Mouse (Mus musculus) liver, embryonic 11.5 days (tissue): ENCODE measurements around the gene Ddx19b. TPM values are rescaled to one million over a fixed set of nuclear protein-coding genes. Genes with fewer than 3 reads are reported as not detected.
"Not testable (repeated sequence)": the region's sequence is repeated elsewhere in the genome, so short reads cannot be mapped to it uniquely, and the experiment has no call there.

Experiments
- ATAC-seq: fragments of 200-750 bp; cut with Nextera tagmentation; replicated peaks from 2 replicates; pipeline ENCODE4 v1.8.0; 2017; ENCODE audit warnings: moderate number of reproducible peaks, mild to moderate bottlenecking, moderate TSS enrichment, moderate library complexity; ENCODE audit not compliant: low FRiP score
- DNase-seq: peaks from one replicate; pipeline ENCODE4 v3.0.0-alpha.2; 2017; ENCODE audit warnings: low spot score
- H3K27ac ChIP-seq: fragments of 300-500 bp; sonication (generic); 2 replicates; pipeline ENCODE4 v1.5.1; 2014; ENCODE audit warnings: mild to moderate bottlenecking, low read depth, low read length, control low read depth
- H3K27me3 ChIP-seq: fragments of 300-500 bp; sonication (generic); replicated peaks from 2 replicates; pipeline ENCODE4 v1.6.1; 2014; ENCODE audit warnings: low read length, mixed read lengths; ENCODE audit not compliant: control insufficient read depth, insufficient read depth
- H3K36me3 ChIP-seq: fragments of 300-500 bp; sonication (generic); 2 replicates; pipeline ENCODE4 v1.6.1; 2014; ENCODE audit warnings: mild to moderate bottlenecking, low read length, moderate library complexity, mixed read lengths; ENCODE audit not compliant: control insufficient read depth, insufficient read depth
- H3K4me1 ChIP-seq: fragments of 300-500 bp; sonication (generic); replicated peaks from 2 replicates; pipeline ENCODE4 v1.6.1; 2014; ENCODE audit warnings: low read length, mixed read lengths; ENCODE audit not compliant: control insufficient read depth, insufficient read depth
- H3K4me2 ChIP-seq: fragments of 300-500 bp; sonication (generic); 2 replicates; pipeline ENCODE4 v1.6.1; 2014; ENCODE audit warnings: mild to moderate bottlenecking, control low read depth, moderate library complexity
- H3K4me3 ChIP-seq: fragments of 300-500 bp; sonication (generic); 2 replicates; pipeline ENCODE4 v1.5.1; 2014; ENCODE audit warnings: low read depth, low read length, control low read depth
- H3K9ac ChIP-seq: fragments of 300-500 bp; sonication (generic); 2 replicates; pipeline ENCODE4 v1.6.1; 2014; ENCODE audit warnings: low read depth, low read length, control low read depth
- H3K9me3 ChIP-seq: fragments of 300-500 bp; sonication (generic); 2 replicates; pipeline ENCODE4 v1.6.1; 2016; ENCODE audit warnings: low read length, inconsistent platforms, mixed read lengths; ENCODE audit not compliant: control insufficient read depth
- WGBS: fragments of 180-500 bp; shearing (Covaris S2); extraction: QIAGEN DNeasy Blood & Tissue Kit; methylation state at CpG from one replicate; pipeline ENCODE4 v1.1.7; 2014; 5-methylcytosine and 5-hydroxymethylcytosine counted together
- polyA plus RNA-seq: library from polyadenylated mRNA; unstranded; fragments of >200 nt; fragmentation: Nextera tagmentation; extraction: Ambion mirVana; gene quantifications from 2 replicates; pipeline ENCODE4 v1.2.1, GENCODE M21; 2014

The Ddx19b gene
- 7.1 TPM in 2 replicates for polyA plus RNA-seq

- DNase-seq (no peak), ATAC-seq (no peak)
- Histone ChIP-seq H3K36me3 (no peaks in the 10 kb centered on the region), H3K27ac (no peak within 1 kb of the TSS), H3K27me3 (no peaks in the 10 kb centered on the region), H3K4me1 (peaks cover 10% of the 10 kb centered on the region), H3K9ac (no peak within 1 kb of the TSS), H3K4me2 (no peak within 1 kb of the TSS), H3K4me3 (no peak within 1 kb of the TSS), H3K9me3 (no peaks in the 10 kb centered on the region)
- WGBS, result 93% methylated on average over 19 of the region's 19 CpGs
Observed at GRCm38 (mm10) chr8:111031572-111031971, at the start of gene Ddx19b. Ddx19b (minus strand) TSS chr8:111031751.

GRCm38 (mm10) chr8:111079861-111080271, 48.3 kb upstream of the Ddx19b start:
- H3K36me3 ChIP-seq, result no peaks in the 10 kb centered on the region
- H3K4me2 ChIP-seq, result no peak overlapping the region
- no peak for ATAC-seq
- WGBS, result 42% methylated on average over 6 of the region's 6 CpGs
- H3K27me3 ChIP-seq, result 0 out of 2 replicates have a peak, but pooled peaks cover 2% of the 10 kb centered on the region
- H3K9ac ChIP-seq, result no peak overlapping the region
- H3K9me3 ChIP-seq, result no peaks in the 10 kb centered on the region
- 0 out of 2 replicates have a peak, but pooled peaks cover 4% of the 10 kb centered on the region for H3K4me1 ChIP-seq
- H3K27ac ChIP-seq, result no peak overlapping the region
- DNase-seq, result no peak
- no peak overlapping the region for H3K4me3 ChIP-seq

DNA sequence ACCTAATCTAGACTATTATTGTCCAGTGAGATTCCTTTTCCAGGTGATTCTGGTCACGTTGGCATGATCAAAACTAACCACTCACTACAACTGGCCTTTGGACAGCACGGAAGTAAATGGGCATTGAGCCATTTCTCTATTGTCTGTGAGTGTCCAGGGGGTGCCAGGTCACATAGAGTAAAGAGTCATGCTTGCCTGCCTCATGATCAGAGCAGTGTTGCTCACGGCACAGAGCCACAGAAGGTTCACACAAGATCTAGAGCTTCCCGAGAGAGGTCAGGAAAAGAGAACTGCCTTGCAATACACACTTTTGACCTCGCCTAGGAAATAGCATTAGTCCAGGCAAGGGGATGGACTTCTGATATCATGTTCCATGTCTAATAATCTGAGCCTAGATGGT, 47.9 kb upstream of the Ddx19b start:
- Histone ChIP-seq H3K27me3 (0 out of 2 replicates have a peak, but pooled peaks cover 2% of the 10 kb centered on the region), H3K4me3 (no peak overlapping the region), H3K9me3 (no peaks in the 10 kb centered on the region), H3K4me1 (0 out of 2 replicates have a peak, but pooled peaks cover 4% of the 10 kb centered on the region), H3K36me3 (no peaks in the 10 kb centered on the region), H3K27ac (no peak overlapping the region), H3K9ac (no peak overlapping the region), H3K4me2 (no peak overlapping the region)
- 64% methylated on average over 5 of the region's 5 CpGs for WGBS
- ATAC-seq, result no peak; the same call in 1 of the 2 replicates
- no peak for DNase-seq

GRCm38 (mm10) chr8:111075926-111076325, 44.4 kb upstream of the Ddx19b start:
- ATAC-seq (no peak), DNase-seq (no peak)
- Histone ChIP-seq H3K36me3 (no peaks in the 10 kb centered on the region), H3K4me1 (0 out of 2 replicates have a peak, but pooled peaks cover 4% of the 10 kb centered on the region), H3K27me3 (0 out of 2 replicates have a peak, but pooled peaks cover 5% of the 10 kb centered on the region), H3K4me2 (no peak overlapping the region), H3K27ac (no peak overlapping the region), H3K9ac (no peak overlapping the region), H3K9me3 (no peaks in the 10 kb centered on the region), H3K4me3 (no peak overlapping the region)
- WGBS, result 70% methylated on average over 3 of the region's 3 CpGs

DNA sequence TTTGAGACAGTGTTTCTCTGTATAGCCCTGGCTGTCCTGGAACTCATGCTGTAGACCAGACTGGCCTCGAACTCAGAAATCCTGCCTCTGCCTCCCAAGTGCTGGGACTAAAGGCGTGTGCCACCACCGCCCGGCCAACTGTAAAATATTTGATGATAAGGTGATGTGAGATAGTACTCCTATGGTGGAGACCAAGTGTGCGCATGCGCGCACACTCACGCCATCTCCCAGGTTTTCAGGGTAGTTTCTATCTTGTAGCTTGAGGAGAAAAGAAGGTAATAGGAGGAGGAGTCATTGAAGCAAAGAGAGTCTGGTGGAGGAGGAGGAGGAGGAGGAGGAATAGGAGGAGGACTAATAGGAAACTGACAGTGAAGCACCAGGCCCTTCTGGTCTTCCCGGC, 37.1 kb upstream of the Ddx19b start:
- not testable (repeated sequence) for H3K4me3 ChIP-seq

DNA sequence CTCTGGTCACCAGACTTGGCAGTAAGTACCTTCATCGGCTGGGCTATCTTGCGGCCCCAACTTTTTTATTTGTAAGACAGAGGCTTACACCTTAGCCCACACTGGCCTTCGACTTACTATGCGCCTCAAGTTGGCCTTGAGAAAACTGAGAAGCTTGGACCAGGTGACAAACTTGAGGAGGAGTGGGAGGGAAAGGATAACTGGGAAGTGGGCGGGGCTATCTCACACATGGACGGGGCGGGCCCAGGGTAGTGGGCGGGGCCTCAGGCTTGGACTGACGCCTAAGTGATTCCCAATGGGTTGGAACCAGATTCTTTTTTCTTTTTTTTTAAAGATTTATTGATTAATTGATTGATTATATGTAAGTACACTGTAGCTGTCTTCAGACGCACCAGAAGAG, 35.9 kb upstream of the Ddx19b start:
- no peak for DNase-seq
- Histone ChIP-seq H3K9me3 (no peaks in the 10 kb centered on the region), H3K4me3 (no peak overlapping the region), H3K27ac (no peak overlapping the region), H3K36me3 (no peaks in the 10 kb centered on the region), H3K4me2 (no peak overlapping the region), H3K4me1 (no peaks in the 10 kb centered on the region), H3K27me3 (0 out of 2 replicates have a peak, but pooled peaks cover 3% of the 10 kb centered on the region), H3K9ac (no peak overlapping the region)
- ATAC-seq, result 0 out of 2 replicates have a peak, but pooled peaks have one; percentile 37
- 29% methylated on average over 10 of the region's 10 CpGs for WGBS

More for the DNA sequence above, 37.1 kb upstream of the Ddx19b start:
- not testable (repeated sequence) for H3K36me3 ChIP-seq, H3K9ac ChIP-seq, ATAC-seq, H3K9me3 ChIP-seq, DNase-seq, H3K27ac ChIP-seq, H3K4me1 ChIP-seq, H3K27me3 ChIP-seq, H3K4me2 ChIP-seq
- WGBS, result 84% methylated on average over 9 of the region's 9 CpGs

DNA sequence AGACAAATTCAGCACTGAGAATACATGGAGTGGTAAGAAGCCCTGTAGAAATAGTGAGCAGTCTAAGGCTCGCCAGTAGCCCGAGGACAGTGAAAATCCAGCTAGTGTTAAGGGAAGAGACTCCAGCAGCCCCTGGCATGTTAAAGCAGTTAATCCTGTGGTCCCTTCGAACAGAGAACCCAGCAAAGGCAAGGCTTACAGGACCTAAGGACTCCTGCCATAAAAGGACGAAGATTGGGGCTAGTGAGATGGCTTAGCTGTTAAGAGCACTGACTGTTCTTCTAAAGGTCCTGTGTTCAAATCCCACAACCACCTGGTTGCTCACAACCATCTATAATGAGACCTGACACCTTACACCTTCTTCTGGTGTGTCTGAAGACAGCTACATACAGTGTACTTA, 34.8 kb upstream of the Ddx19b start:
- H3K4me2 ChIP-seq, result no peak overlapping the region
- peaks cover 3% of the 10 kb centered on the region for H3K4me1 ChIP-seq
- ATAC-seq (no peak), DNase-seq (no peak)
- no peak overlapping the region for H3K9ac ChIP-seq
- H3K9me3 ChIP-seq, result no peaks in the 10 kb centered on the region
- H3K36me3 ChIP-seq, result no peaks in the 10 kb centered on the region
- H3K27me3 ChIP-seq, result 0 out of 2 replicates have a peak, but pooled peaks cover 2% of the 10 kb centered on the region
- WGBS, result 66% methylated on average over 4 of the region's 4 CpGs
- no peak overlapping the region for H3K27ac ChIP-seq
- H3K4me3 ChIP-seq, result no peak overlapping the region

- H3K4me3 ChIP-seq, result no peak overlapping the region
- ATAC-seq (no peak), DNase-seq (no peak)
- H3K27ac ChIP-seq, result no peak overlapping the region
- 56% methylated on average over 2 of the region's 2 CpGs for WGBS
- no peaks in the 10 kb centered on the region for H3K27me3 ChIP-seq
- no peaks in the 10 kb centered on the region for H3K9me3 ChIP-seq
- H3K4me1 ChIP-seq, result peaks cover 22% of the 10 kb centered on the region
- no peak overlapping the region for H3K9ac ChIP-seq
- peaks cover 4% of the 10 kb centered on the region for H3K36me3 ChIP-seq
- peak overlapping the region; percentile 66 for H3K4me2 ChIP-seq
Observed at GRCm38 (mm10) chr8:111062893-111063292, 31.3 kb upstream of the Ddx19b start.

DNA sequence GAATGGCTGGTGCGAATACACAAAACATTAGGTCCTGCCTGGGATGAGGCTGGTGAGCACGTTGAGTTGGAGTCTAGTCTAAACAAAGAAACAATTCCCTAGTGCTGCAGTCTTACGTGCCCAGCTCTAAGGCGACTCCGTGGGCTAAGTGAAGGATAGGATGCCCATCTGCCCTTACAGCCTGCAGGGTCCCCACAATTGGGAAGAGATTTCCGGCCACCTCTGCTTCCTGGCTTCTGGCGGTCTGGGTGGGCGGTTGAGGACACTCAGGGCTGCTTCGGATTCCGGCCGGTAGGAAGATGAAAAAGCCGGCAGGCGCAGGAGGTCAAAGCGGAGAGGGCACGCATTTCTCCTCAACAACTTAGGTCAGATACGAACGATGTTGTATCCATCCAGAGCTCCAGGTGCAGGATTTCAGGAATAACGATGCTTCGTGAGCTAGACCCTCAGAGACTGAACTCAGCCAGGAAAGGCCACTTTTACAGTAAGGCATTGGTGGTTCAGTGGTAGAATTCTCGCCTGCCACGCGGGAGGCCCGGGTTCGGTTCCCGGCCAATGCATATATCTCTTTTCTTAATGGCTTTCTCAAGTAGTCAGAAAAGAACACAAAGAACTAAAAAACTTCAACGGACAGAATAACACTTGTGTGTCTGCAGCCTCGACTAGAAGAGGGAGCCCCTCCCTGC, 30.7 kb upstream of the Ddx19b start:
- peak overlapping the region; percentile 23 for H3K9ac ChIP-seq
- ATAC-seq (peak; percentile 86), DNase-seq (peak; percentile 92)
- H3K9me3 ChIP-seq, result no peaks in the 10 kb centered on the region
- H3K36me3 ChIP-seq, result peaks cover 6% of the 10 kb centered on the region
- WGBS, result under 1% methylated on average over 27 of the region's 27 CpGs
- H3K27me3 ChIP-seq, result no peaks in the 10 kb centered on the region
- no peak overlapping the region for H3K27ac ChIP-seq
- peaks cover 29% of the 10 kb centered on the region for H3K4me1 ChIP-seq
- H3K4me3 ChIP-seq, result peak overlapping the region; percentile 67
- peak overlapping the region; percentile 66 for H3K4me2 ChIP-seq
